Mouse (Mus musculus): ENCODE measurements around the gene Nme7.

GRCm38 (mm10) chr1:164411306-164411705 is 107.4 kb downstream of the Nme7 start:
- TF ChIP-seq CTCF (IDR thresholded peaks at IDR 0.05; ENCODE audit: borderline replicate concordance, insufficient read depth, low read depth, low read length) (no peak), POLR2A (IDR thresholded peaks at IDR 0.05; ENCODE audit: borderline replicate concordance, insufficient read depth, low read length) (no peak)
